Mouse (Mus musculus): Measurements from ENCODE around the gene Ptger2. TPM values are rescaled to one million over a fixed set of nuclear protein-coding genes. Genes with fewer than 3 reads are reported as not detected.

Gene Ptger2
- total and polyA plus RNA-seq, 3 experiments, result 0.22 TPM; not detected in 2

DNA sequence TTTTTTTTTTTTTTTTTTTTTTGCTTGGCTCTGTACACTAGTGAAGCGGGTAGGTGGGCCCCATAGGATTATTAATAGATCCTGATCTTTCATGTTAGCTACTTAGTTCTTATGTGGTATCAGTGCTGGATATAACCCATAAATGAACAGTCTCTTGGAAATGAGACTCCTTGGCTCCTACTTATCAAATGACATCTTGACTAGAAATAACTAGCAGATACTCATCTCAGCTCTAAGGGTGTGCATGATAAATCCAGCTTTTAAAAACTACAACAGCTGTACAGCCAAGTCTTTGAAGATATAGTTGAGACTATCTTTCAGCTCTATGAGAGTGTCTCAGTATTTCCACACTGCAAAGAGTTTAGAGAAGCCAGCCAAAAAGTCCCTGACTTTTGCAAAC, 21.2 kb downstream of the Ptger2 start:
- ATAC-seq (ENCODE audit: extremely low read depth, insufficient number of reproducible peaks, low FRiP score, poor library complexity, severe bottlenecking), result no peak
- Histone ChIP-seq H3K36me3 (replicated peaks) (no peaks in the 10 kb centered on the region), H3K4me1 (ENCODE audit: insufficient read depth, low read depth, low read length) (no peaks in the 10 kb centered on the region), H3K27me3 (ENCODE audit: insufficient read depth, low read length) (no peaks in the 10 kb centered on the region), H3K4me3 (ENCODE audit: low read depth, low read length) (no peak overlapping the region), H3K9me3 (replicated peaks) (no peaks in the 10 kb centered on the region)
- no peak for DNase-seq (ENCODE audit: low spot score)
- TF ChIP-seq GATA2 (IDR thresholded peaks at IDR 0.05; ENCODE audit: borderline replicate concordance, low read depth, low read length) (no peak), POLR2AphosphoS5 (IDR thresholded peaks at IDR 0.05; ENCODE audit: insufficient replicate concordance, low read depth, low read length) (no peak), TAL1 (conservative IDR thresholded peaks at IDR 0.05; ENCODE audit: low read depth, low read length) (no peak), GATA1 (IDR thresholded peaks at IDR 0.05; ENCODE audit: borderline replicate concordance, low read length) (no peak), CTCF (IDR thresholded peaks at IDR 0.05; ENCODE audit: low read depth, low read length) (no peak)

DNA sequence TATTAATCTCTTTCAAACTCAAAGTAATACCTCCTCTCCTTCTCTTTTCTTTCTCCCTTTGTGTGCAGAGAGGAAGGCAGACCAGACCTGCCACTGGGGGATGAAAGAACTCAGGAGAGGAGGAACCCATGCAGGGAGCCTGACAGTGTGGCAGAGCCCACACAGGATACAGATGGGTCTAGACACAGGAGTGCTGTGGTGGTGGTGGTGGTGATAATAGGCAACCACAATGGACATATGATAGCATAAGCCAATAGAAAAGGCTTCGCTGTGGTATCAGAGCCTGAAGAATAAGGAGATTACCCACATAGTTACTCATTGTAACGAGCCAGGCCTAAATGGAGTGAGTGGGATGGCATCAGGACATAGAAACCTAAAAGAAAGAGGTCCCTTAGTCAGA, 23.3 kb downstream of the Ptger2 start:
- H3K9me3 ChIP-seq (replicated peaks), result no peaks in the 10 kb centered on the region
- no peaks in the 10 kb centered on the region for H3K36me3 ChIP-seq (replicated peaks)
- H3K4me3 ChIP-seq (ENCODE audit: low read depth, low read length), result no peak overlapping the region
- H3K4me1 ChIP-seq (ENCODE audit: insufficient read depth, low read depth, low read length), result no peaks in the 10 kb centered on the region
- ATAC-seq (ENCODE audit: extremely low read depth, insufficient number of reproducible peaks, low FRiP score, poor library complexity, severe bottlenecking), result no peak
- TF ChIP-seq TAL1 (conservative IDR thresholded peaks at IDR 0.05; ENCODE audit: low read depth, low read length) (no peak), GATA2 (IDR thresholded peaks at IDR 0.05; ENCODE audit: borderline replicate concordance, low read depth, low read length) (no peak), POLR2AphosphoS5 (IDR thresholded peaks at IDR 0.05; ENCODE audit: insufficient replicate concordance, low read depth, low read length) (no peak), GATA1 (IDR thresholded peaks at IDR 0.05; ENCODE audit: borderline replicate concordance, low read length) (no peak), CTCF (IDR thresholded peaks at IDR 0.05; ENCODE audit: low read depth, low read length) (no peak)
- no peaks in the 10 kb centered on the region for H3K27me3 ChIP-seq (ENCODE audit: insufficient read depth, low read length)
- DNase-seq (ENCODE audit: low spot score), result no peak

DNA sequence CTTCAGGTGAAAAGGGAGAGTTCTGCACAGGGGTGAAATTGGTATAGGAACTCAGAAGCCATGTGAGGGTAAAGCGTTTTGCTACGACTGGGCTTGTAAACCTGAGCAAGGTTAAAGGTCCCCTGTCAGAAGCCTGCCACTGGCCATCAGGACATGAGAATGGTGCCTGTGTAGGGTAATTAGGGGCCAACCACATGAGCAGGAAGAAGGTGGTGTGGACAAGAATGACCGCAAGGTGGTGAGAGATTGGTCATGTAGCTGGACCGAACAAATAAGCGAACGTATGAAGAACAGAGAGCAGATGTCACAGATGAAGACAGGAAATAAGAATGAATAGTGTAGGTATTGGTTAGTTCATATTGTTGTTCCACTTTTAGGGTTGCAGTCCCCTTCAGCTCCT, 23.7 kb downstream of the Ptger2 start:
- H3K9me3 ChIP-seq (replicated peaks), result no peaks in the 10 kb centered on the region
- TF ChIP-seq TAL1 (conservative IDR thresholded peaks at IDR 0.05; ENCODE audit: low read depth, low read length) (no peak), POLR2AphosphoS5 (IDR thresholded peaks at IDR 0.05; ENCODE audit: insufficient replicate concordance, low read depth, low read length) (no peak), GATA2 (IDR thresholded peaks at IDR 0.05; ENCODE audit: borderline replicate concordance, low read depth, low read length) (no peak), CTCF (IDR thresholded peaks at IDR 0.05; ENCODE audit: low read depth, low read length) (no peak), GATA1 (IDR thresholded peaks at IDR 0.05; ENCODE audit: borderline replicate concordance, low read length) (no peak)
- DNase-seq (ENCODE audit: low spot score) (no peak), ATAC-seq (ENCODE audit: extremely low read depth, insufficient number of reproducible peaks, low FRiP score, poor library complexity, severe bottlenecking) (no peak)
- H3K4me1 ChIP-seq (ENCODE audit: insufficient read depth, low read depth, low read length), result no peaks in the 10 kb centered on the region
- H3K27me3 ChIP-seq (ENCODE audit: insufficient read depth, low read length), result no peaks in the 10 kb centered on the region
- no peak overlapping the region for H3K4me3 ChIP-seq (ENCODE audit: low read depth, low read length)
- no peaks in the 10 kb centered on the region for H3K36me3 ChIP-seq (replicated peaks)

DNA sequence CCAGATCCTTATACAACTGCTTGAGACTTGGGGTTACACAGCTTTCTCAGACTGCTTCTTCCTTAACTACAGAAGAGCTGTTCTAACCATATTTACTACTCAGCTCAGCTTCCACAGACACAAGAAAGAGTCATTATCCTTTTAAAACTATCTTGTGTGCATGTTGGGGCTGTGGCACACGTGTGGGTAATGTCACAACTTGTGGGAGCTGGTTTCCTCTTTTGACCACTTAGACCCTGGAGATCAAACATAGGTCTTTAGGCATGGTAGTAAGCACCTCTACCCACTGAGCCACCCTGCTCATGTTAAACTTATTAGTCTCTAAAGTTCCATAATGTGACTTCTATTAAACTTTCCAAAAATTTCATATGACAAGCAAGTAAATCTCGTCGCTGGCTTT, 33.6 kb downstream of the Ptger2 start:
- ATAC-seq (ENCODE audit: extremely low read depth, insufficient number of reproducible peaks, low FRiP score, poor library complexity, severe bottlenecking), result no peak

DNA sequence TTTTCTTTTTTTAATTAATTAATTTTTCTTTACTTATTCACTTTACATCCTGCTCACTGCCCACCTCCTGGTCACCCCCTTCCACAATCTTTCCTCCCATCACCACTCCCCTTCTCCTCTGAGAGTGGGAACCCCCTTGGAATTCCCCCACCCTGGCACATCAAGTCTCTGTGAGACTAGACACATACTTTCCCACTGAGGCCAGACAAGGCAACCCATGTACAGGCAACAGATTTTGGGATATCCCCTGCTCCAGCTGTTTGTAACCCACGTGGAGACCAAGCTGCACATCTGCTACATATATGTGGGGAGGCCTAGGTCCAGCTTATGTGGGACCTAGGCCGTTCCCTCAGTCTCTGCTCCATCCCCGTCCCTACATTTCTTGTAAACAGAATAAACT, 46.3 kb downstream of the Ptger2 start:
- ATAC-seq (ENCODE audit: extremely low read depth, insufficient number of reproducible peaks, low FRiP score, poor library complexity, severe bottlenecking) (no peak), DNase-seq (ENCODE audit: low spot score) (no peak)
- no peaks in the 10 kb centered on the region for H3K4me1 ChIP-seq (ENCODE audit: insufficient read depth, low read depth, low read length)
- no peaks in the 10 kb centered on the region for H3K36me3 ChIP-seq (replicated peaks)
- TF ChIP-seq POLR2AphosphoS5 (IDR thresholded peaks at IDR 0.05; ENCODE audit: insufficient replicate concordance, low read depth, low read length) (no peak), TAL1 (conservative IDR thresholded peaks at IDR 0.05; ENCODE audit: low read depth, low read length) (no peak), GATA1 (IDR thresholded peaks at IDR 0.05; ENCODE audit: borderline replicate concordance, low read length) (no peak), GATA2 (IDR thresholded peaks at IDR 0.05; ENCODE audit: borderline replicate concordance, low read depth, low read length) (no peak), CTCF (IDR thresholded peaks at IDR 0.05; ENCODE audit: low read depth, low read length) (no peak)
- no peaks in the 10 kb centered on the region for H3K27me3 ChIP-seq (ENCODE audit: insufficient read depth, low read length)
- no peak overlapping the region for H3K4me3 ChIP-seq (ENCODE audit: low read depth, low read length)
- H3K9me3 ChIP-seq (replicated peaks), result no peaks in the 10 kb centered on the region

More for the DNA sequence above, 33.6 kb downstream of the Ptger2 start:
- no peaks in the 10 kb centered on the region for H3K4me1 ChIP-seq (ENCODE audit: insufficient read depth, low read depth, low read length)
- no peak overlapping the region for H3K4me3 ChIP-seq (ENCODE audit: low read depth, low read length)
- TF ChIP-seq GATA1 (IDR thresholded peaks at IDR 0.05; ENCODE audit: borderline replicate concordance, low read length) (no peak), TAL1 (conservative IDR thresholded peaks at IDR 0.05; ENCODE audit: low read depth, low read length) (no peak), GATA2 (IDR thresholded peaks at IDR 0.05; ENCODE audit: borderline replicate concordance, low read depth, low read length) (no peak), CTCF (IDR thresholded peaks at IDR 0.05; ENCODE audit: low read depth, low read length) (no peak), POLR2AphosphoS5 (IDR thresholded peaks at IDR 0.05; ENCODE audit: insufficient replicate concordance, low read depth, low read length) (no peak)
- no peaks in the 10 kb centered on the region for H3K36me3 ChIP-seq (replicated peaks)
- H3K27me3 ChIP-seq (ENCODE audit: insufficient read depth, low read length), result no peaks in the 10 kb centered on the region
- no peak for DNase-seq (ENCODE audit: low spot score)
- no peaks in the 10 kb centered on the region for H3K9me3 ChIP-seq (replicated peaks)

DNA sequence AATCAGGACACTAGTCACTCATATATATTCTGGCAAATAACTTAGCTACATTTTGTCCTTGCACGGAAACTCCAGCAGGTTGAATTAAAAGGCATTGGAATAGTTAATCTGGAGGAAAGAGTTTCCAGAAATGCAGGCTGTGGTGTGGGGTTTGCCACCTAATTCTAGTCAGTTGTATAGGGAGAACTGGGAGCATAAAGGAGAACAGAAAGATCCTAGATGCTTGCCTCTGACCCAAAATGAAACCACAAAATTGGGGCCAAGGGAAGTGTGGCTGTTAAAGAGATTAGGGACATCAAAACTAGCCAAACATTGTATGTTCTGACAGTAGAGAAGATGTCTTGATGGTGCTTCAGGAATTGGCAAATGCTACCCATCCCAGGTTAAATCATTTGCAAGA, 48.6 kb downstream of the Ptger2 start:
- DNase-seq (ENCODE audit: low spot score) (no peak), ATAC-seq (ENCODE audit: extremely low read depth, insufficient number of reproducible peaks, low FRiP score, poor library complexity, severe bottlenecking) (no peak)
- Histone ChIP-seq H3K4me3 (ENCODE audit: low read depth, low read length) (no peak overlapping the region), H3K9me3 (replicated peaks) (no peaks in the 10 kb centered on the region), H3K4me1 (ENCODE audit: insufficient read depth, low read depth, low read length) (no peaks in the 10 kb centered on the region), H3K27me3 (ENCODE audit: insufficient read depth, low read length) (no peaks in the 10 kb centered on the region), H3K36me3 (replicated peaks) (no peaks in the 10 kb centered on the region)
- no peak for TF ChIP-seq GATA2 (IDR thresholded peaks at IDR 0.05; ENCODE audit: borderline replicate concordance, low read depth, low read length)
- no peak for TF ChIP-seq POLR2AphosphoS5 (IDR thresholded peaks at IDR 0.05; ENCODE audit: insufficient replicate concordance, low read depth, low read length)
- TF ChIP-seq TAL1 (conservative IDR thresholded peaks at IDR 0.05; ENCODE audit: low read depth, low read length), result no peak
- TF ChIP-seq GATA1 (IDR thresholded peaks at IDR 0.05; ENCODE audit: borderline replicate concordance, low read length), result no peak

Measured in G1E (cell line).